Mouse (Mus musculus) mesoderm, embryonic 11.5 days (tissue): Measurements from ENCODE around the gene Fam163b.

Experiments
- DNase-seq: peaks from one replicate; pipeline ENCODE4 v3.0.0-alpha.2; 2012; ENCODE audit warnings: low read depth, low spot score

The Fam163b gene

GRCm38 (mm10) chr2:27087581-27087980, 54.7 kb downstream of the Fam163b start:
- DNase-seq: no peak

GRCm38 (mm10) chr2:27086483-27087010, 55.7 kb downstream of the Fam163b start:
- no peak for DNase-seq

GRCm38 (mm10) chr2:27085801-27086200, 56.5 kb downstream of the Fam163b start:
- DNase-seq: no peak

- DNase-seq: no peak
These were observed 57.3 kb downstream of the Fam163b start for GRCm38 (mm10) chr2:27084963-27085362.

GRCm38 (mm10) chr2:27083761-27084475, 58.4 kb downstream of the Fam163b start:
- DNase-seq: no peak

- DNase-seq: peak; percentile 77
These were observed 62.6 kb downstream of the Fam163b start for GRCm38 (mm10) chr2:27079649-27080048.

- DNase-seq: peak; percentile 75
These were observed 63.1 kb downstream of the Fam163b start, which contains the start of gene Adamtsl2 for GRCm38 (mm10) chr2:27079152-27079584. Gene Adamtsl2 (plus strand): TSS chr2:27079379.

- DNase-seq: no peak
These were observed 64.0 kb downstream of the Fam163b start for GRCm38 (mm10) chr2:27078312-27078711.

GRCm38 (mm10) chr2:27077655-27078244, 64.5 kb downstream of the Fam163b start:
- DNase-seq: peak; percentile 34

- peak; percentile 66 for DNase-seq
These were observed 66.8 kb downstream of the Fam163b start for GRCm38 (mm10) chr2:27075485-27075884.

GRCm38 (mm10) chr2:27074804-27075203, 67.5 kb downstream of the Fam163b start:
- no peak for DNase-seq

GRCm38 (mm10) chr2:27073407-27073806, 68.9 kb downstream of the Fam163b start:
- DNase-seq: no peak

GRCm38 (mm10) chr2:27071978-27072377, 70.3 kb downstream of the Fam163b start, which contains the start of gene Mymk:
Gene Mymk (minus strand): TSS chr2:27072179.
- DNase-seq: no peak

GRCm38 (mm10) chr2:27071137-27071536, 71.2 kb downstream of the Fam163b start:
- no peak for DNase-seq

- no peak for DNase-seq
These were observed 72.0 kb downstream of the Fam163b start for GRCm38 (mm10) chr2:27070247-27070813.

- DNase-seq: peak; percentile 43
These were observed 72.6 kb downstream of the Fam163b start for GRCm38 (mm10) chr2:27069646-27070045.

GRCm38 (mm10) chr2:27067996-27068395, 74.3 kb downstream of the Fam163b start:
- DNase-seq: no peak

GRCm38 (mm10) chr2:27067124-27067523, 75.2 kb downstream of the Fam163b start:
- no peak for DNase-seq
